Mouse (Mus musculus) lung, postnatal 14 days (tissue): ENCODE data around the gene Rhox3c.
"Not testable (repeated sequence)": the region's sequence is repeated elsewhere in the genome, so short reads cannot be mapped to it uniquely, and the experiment has no call there.

Source experiments
- DNase-seq: peaks from one replicate; pipeline ENCODE4 v3.0.0; 2021

The Rhox3c gene

DNA sequence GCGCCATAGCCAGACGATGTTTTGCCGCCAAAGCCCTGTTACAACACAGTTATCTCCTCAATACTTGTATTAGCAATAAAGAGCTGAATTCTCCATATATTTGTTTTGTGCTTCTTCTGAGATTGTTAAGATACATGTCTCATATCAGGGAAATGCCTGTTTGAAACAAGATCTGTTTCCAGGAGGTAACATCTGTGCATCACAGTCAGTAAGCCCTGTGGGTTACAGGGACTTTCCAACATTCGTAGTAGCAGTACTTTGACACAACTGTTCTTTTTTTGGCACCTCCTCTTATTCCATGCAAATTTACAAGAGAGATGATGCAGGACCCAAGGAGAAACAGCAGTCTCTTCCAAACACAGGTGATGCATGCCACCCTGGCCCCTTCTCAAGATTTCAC lies at the start of gene Rhox3c:
Gene Rhox3c (plus strand): TSS at position 301 of the 400 bp plus-strand sequence.
- DNase-seq, result not testable (repeated sequence)

DNA sequence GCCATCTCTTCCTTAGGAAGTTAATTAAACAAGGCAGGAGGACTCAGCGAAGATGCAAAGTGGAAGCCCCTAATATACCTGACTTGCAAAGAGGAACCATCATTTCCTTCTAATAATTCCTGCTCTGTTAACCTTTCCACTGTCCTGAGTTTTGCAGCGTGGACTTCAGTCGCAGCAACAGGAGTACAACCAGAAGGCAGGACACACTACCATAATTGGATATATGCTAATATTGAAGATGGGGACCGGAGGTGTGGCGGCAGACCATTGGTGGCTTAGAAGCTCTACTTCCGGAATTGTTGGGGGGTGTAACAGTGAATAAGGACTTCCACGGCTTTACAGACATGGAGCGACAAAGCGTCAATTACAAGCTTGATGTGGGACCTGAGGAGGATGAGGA lies 46.6 kb upstream of the Rhox3c start, which contains the start of gene Rhox2b:
Gene Rhox2b (plus strand): TSS at position 301 of the 400 bp plus-strand sequence.
- DNase-seq, result not testable (repeated sequence)

DNA sequence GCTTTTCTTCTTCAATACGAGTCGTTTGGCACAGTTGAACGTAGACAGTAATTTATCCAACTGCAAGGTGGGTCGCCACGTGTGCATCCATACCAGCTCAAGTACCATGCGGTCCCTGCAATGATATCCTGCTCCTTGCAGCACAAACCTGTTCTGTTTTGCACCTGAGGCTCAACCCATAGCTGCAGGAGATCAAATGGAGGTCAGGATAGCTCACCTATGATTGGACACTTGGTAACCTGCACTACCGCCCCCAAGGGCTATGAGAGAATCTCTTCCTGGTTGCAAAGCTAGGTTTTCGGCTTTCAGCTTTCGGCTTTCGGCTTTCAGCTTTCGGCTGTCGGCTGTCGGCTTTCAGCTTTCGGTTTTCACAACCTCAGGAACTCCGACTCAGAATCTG lies 26.2 kb upstream of the Rhox3c start, which contains the start of gene Rhox4b:
Gene Rhox4b (plus strand): TSS at position 301 of the 400 bp plus-strand sequence.
- DNase-seq, result not testable (repeated sequence)

DNA sequence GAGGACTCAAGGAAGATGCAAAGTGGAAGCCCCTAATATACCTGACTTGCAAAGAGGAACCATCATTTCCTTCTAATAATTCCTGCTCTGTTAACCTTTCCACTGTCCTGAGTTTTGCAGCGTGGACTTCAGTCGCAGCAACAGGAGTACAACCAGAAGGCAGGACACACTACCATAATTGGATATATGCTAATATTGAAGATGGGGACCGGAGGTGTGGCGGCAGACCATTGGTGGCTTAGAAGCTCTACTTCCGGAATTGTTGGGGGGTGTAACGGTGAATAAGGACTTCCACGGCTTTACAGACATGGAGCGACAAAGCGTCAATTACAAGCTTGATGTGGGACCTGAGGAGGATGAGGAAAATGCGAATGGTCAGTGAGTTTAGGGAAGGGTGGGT lies 5.0 kb upstream of the Rhox3c start, which contains the start of gene Rhox2c:
Gene Rhox2c (plus strand): TSS at position 301 of the 400 bp plus-strand sequence.
- DNase-seq, result not testable (repeated sequence)

DNA sequence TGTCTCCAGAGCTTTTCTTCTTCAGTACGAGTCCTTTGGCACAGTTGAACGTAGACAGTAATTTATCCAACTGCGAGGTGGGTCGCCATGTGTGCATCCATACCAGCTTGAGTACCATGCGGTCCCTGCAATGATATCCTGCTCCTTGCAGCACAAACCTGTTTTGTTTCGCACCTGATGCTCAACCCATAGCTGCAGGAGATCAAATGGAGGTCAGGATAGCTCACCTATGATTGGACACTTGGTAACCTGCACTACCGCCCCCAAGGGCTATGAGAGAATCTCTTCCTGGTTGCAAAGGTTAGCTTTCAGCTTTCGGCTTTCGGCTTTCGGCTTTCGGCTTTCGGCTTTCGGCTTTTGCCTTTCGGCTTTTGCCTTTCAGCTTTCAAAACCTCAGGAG lies 21.7 kb downstream of the Rhox3c start, which contains the start of gene Rhox4c:
Gene Rhox4c (plus strand): TSS at position 301 of the 400 bp plus-strand sequence.
- not testable (repeated sequence) for DNase-seq

DNA sequence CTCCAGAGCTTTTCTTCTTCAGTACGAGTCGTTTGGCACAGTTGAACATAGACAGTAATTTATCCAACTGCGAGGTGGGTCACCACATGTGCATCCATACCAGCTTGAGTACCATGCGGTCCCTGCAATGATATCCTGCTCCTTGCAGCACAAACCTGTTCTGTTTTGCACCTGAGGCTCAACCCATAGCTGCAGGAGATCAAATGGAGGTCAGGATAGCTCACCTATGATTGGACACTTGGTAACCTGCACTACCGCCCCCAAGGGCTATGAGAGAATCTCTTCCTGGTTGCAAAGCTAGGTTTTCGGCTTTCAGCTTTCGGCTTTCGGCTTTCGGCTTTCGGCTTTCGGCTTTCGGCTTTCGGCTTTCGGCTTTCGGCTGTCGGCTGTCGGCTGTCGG lies 55.7 kb downstream of the Rhox3c start, which contains the start of gene Rhox4d:
Gene Rhox4d (plus strand): TSS at position 301 of the 400 bp plus-strand sequence.
- DNase-seq, result not testable (repeated sequence)
